Mouse (Mus musculus): ENCODE results near the gene Slamf6. TPM values are rescaled to one million over a fixed set of nuclear protein-coding genes. Genes with fewer than 3 reads are reported as not detected.

Gene Slamf6
- polyA plus RNA-seq, 1 experiment from 2014 or later: 0.17 TPM

DNA sequence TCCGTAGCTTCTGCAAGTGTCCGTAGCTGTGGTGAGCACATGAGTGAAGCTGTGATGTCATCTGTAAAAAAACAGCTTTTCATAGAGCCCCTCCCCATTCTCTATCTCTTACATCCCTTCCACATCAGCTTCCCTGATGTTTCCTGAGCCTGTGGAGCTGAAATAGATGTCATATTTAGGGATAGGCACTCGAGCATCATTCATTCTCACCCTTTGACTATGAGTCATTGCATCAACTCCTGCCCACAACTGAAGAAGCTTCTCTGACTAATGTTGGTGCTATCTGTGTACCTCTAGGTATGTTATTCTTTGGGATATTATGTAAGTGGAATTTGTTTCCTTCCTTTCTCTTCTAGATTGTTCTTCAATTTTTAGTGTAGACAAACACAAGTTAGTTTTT, 7.6 kb downstream of the Slamf6 start:
- Histone ChIP-seq H3K27ac (no peak overlapping the region), H3K4me2 (no peak overlapping the region), H3K36me3 (no peaks in the 10 kb centered on the region), H3K9ac (no peak overlapping the region), H3K4me3 (no peak overlapping the region), H3K9me3 (replicated peaks) (no peaks in the 10 kb centered on the region), H3K4me1 (no peaks in the 10 kb centered on the region), H3K27me3 (replicated peaks) (no peaks in the 10 kb centered on the region)
- 58% methylated on average over 3 of the region's 3 CpGs for WGBS (ENCODE audit: insufficient replicate concordance)
- no peak for ATAC-seq

DNA sequence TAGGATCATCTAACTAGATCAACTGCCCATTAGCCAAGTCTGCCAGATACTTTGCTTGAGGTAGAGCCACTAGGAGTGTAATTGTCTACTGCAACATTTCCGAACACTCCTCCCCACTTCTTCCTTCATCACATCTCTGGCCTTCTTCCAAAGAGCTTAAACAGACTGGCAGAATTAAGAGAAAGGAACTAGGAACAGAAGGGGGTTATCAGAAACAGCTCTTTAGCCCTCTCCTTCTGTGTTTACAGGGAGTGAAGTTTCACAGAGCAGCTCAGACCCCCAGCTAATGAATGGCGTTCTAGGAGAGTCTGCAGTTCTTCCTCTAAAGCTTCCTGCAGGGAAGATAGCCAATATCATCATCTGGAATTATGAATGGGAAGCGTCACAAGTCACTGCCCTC, 16.5 kb downstream of the Slamf6 start:
- no peak overlapping the region for H3K4me2 ChIP-seq
- H3K27me3 ChIP-seq (replicated peaks): no peaks in the 10 kb centered on the region
- no peak overlapping the region for H3K4me3 ChIP-seq
- H3K9me3 ChIP-seq (replicated peaks): no peaks in the 10 kb centered on the region
- no peaks in the 10 kb centered on the region for H3K4me1 ChIP-seq
- ATAC-seq: no peak
- H3K9ac ChIP-seq: no peak overlapping the region
- no peak overlapping the region for H3K27ac ChIP-seq
- H3K36me3 ChIP-seq: no peaks in the 10 kb centered on the region
- 47% methylated on average over 3 of the region's 3 CpGs for WGBS (ENCODE audit: insufficient replicate concordance)

GRCm38 (mm10) chr1:171938952-171939948, 21.9 kb downstream of the Slamf6 start:
- H3K4me2 ChIP-seq: no peak overlapping the region
- H3K27ac ChIP-seq: no peak overlapping the region
- no peak overlapping the region for H3K9ac ChIP-seq
- no peak overlapping the region for H3K4me3 ChIP-seq
- no peak for ATAC-seq
- no peaks in the 10 kb centered on the region for H3K4me1 ChIP-seq
- H3K27me3 ChIP-seq (replicated peaks): no peaks in the 10 kb centered on the region
- H3K9me3 ChIP-seq (replicated peaks): no peaks in the 10 kb centered on the region
- WGBS (ENCODE audit: insufficient replicate concordance): 50% methylated on average over 14 of the region's 14 CpGs
- H3K36me3 ChIP-seq: no peaks in the 10 kb centered on the region

DNA sequence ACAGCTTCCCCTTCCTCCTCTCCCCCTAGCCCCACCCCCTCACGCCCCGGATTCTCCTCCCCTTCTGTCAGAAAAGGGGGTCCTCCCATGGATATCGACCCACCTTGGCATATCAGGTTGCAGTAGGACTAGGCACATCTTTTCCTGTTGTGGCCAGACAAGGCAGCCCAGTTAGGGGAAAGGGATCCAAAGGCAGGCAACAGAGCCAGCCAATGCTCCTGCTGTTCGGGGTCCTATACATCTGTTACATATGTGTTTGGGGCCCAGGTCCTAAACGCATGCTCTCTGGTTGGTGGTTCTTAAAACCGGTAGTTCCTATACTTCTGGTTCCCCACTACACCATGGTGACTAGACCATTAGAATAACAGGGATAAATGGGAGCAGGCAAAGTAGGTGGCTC, 23.3 kb downstream of the Slamf6 start:
- Histone ChIP-seq H3K27me3 (replicated peaks) (no peaks in the 10 kb centered on the region), H3K9ac (no peak overlapping the region), H3K36me3 (no peaks in the 10 kb centered on the region), H3K9me3 (replicated peaks) (no peaks in the 10 kb centered on the region), H3K4me1 (no peaks in the 10 kb centered on the region), H3K4me2 (no peak overlapping the region), H3K4me3 (no peak overlapping the region), H3K27ac (no peak overlapping the region)
- 71% methylated on average over 6 of the region's 6 CpGs for WGBS (ENCODE audit: insufficient replicate concordance)
- no peak for ATAC-seq

DNA sequence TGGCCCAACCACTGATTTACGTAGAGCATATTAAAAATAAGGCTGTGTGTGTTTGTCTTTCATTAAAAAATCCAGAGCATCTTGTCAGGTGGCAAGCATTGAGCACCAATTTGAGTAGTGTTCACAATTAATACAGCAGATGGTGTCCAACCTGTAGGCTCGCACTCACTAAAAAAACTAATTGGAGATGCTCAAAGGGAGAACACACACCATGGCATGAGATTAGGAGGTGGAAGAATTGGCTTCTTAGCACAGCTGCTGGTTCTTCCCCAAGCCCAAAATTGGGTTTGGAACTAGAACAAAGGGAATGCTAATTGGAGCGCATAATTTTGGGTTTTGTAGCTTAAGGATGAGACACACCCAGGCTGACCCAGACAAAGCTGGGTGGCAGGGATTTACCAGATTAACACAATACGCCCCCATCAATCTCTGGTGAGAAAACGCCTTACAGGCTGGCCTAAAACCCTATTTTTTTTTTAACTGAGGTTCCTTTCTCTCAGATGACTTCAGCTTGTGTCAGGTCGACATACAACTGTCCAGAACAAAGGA, 29.2 kb downstream of the Slamf6 start:
- no peaks in the 10 kb centered on the region for H3K27me3 ChIP-seq (replicated peaks)
- WGBS (ENCODE audit: insufficient replicate concordance): 64% methylated on average over 6 of the region's 6 CpGs
- H3K4me2 ChIP-seq: no peak overlapping the region
- H3K9me3 ChIP-seq (replicated peaks): no peaks in the 10 kb centered on the region
- H3K9ac ChIP-seq: no peak overlapping the region
- H3K36me3 ChIP-seq: no peaks in the 10 kb centered on the region
- no peak overlapping the region for H3K27ac ChIP-seq
- H3K4me1 ChIP-seq: no peaks in the 10 kb centered on the region
- H3K4me3 ChIP-seq: no peak overlapping the region
- no peak for ATAC-seq

- H3K4me1 ChIP-seq: no peaks in the 10 kb centered on the region
- ATAC-seq: no peak
- H3K4me3 ChIP-seq: no peak overlapping the region
- 67% methylated on average over 11 of the region's 11 CpGs for WGBS (ENCODE audit: insufficient replicate concordance)
- H3K27ac ChIP-seq: no peak overlapping the region
- no peak overlapping the region for H3K9ac ChIP-seq
- no peaks in the 10 kb centered on the region for H3K27me3 ChIP-seq (replicated peaks)
- no peaks in the 10 kb centered on the region for H3K9me3 ChIP-seq (replicated peaks)
- H3K36me3 ChIP-seq: no peaks in the 10 kb centered on the region
- no peak overlapping the region for H3K4me2 ChIP-seq
Measured at GRCm38 (mm10) chr1:171948161-171948945, 31.0 kb downstream of the Slamf6 start.

DNA sequence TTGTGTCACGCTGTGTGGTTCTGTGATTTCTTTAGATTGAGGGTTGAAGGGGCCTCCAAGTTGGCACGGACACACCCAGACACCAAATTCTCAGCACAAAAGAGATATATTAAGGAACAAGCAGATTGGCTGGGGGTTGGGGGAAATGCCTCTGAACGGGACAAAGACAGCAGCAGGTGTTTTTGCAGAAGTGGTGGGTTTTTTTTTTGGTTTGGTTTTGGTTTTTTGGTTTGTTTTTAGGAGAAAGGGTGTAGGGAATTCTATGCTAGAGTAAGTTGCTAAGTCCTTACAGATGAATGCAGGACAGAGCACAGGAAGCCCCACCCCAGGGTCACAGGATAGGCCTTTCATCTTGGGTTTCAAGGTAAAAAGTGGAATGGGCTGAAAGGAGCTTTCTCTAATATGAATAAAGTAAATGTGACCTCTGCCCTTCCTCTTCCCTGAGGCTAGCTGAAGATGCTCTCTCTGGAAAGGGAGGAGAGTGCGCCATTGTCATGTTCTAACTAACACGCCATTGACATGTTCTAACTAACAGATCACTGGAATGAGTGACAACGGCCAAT, 31.7 kb downstream of the Slamf6 start:
- Histone ChIP-seq H3K9ac (no peak overlapping the region), H3K4me1 (no peaks in the 10 kb centered on the region), H3K27ac (no peak overlapping the region), H3K27me3 (replicated peaks) (no peaks in the 10 kb centered on the region), H3K36me3 (no peaks in the 10 kb centered on the region), H3K4me2 (no peak overlapping the region), H3K4me3 (no peak overlapping the region), H3K9me3 (replicated peaks) (no peaks in the 10 kb centered on the region)
- 61% methylated on average over 6 of the region's 6 CpGs for WGBS (ENCODE audit: insufficient replicate concordance)
- no peak for ATAC-seq

- ATAC-seq: no peak
Measured at GRCm38 (mm10) chr1:171955071-171955470, 37.8 kb downstream of the Slamf6 start.

GRCm38 (mm10) chr1:171957411-171957810, 40.1 kb downstream of the Slamf6 start:
- no peak overlapping the region for H3K4me3 ChIP-seq
- no peak for ATAC-seq
- no peaks in the 10 kb centered on the region for H3K36me3 ChIP-seq
- no peaks in the 10 kb centered on the region for H3K4me1 ChIP-seq
- H3K9ac ChIP-seq: no peak overlapping the region
- WGBS (ENCODE audit: insufficient replicate concordance): 57% methylated on average over 2 of the region's 2 CpGs
- no peak overlapping the region for H3K27ac ChIP-seq
- H3K27me3 ChIP-seq (replicated peaks): no peaks in the 10 kb centered on the region
- no peaks in the 10 kb centered on the region for H3K9me3 ChIP-seq (replicated peaks)
- no peak overlapping the region for H3K4me2 ChIP-seq

More at GRCm38 (mm10) chr1:171955071-171955470, 37.8 kb downstream of the Slamf6 start:
- H3K9me3 ChIP-seq (replicated peaks): no peaks in the 10 kb centered on the region
- no peaks in the 10 kb centered on the region for H3K4me1 ChIP-seq
- H3K4me2 ChIP-seq: no peak overlapping the region
- no peaks in the 10 kb centered on the region for H3K36me3 ChIP-seq
- WGBS (ENCODE audit: insufficient replicate concordance): 44% methylated on average over 6 of the region's 6 CpGs
- no peak overlapping the region for H3K9ac ChIP-seq
- H3K27me3 ChIP-seq (replicated peaks): no peaks in the 10 kb centered on the region
- H3K27ac ChIP-seq: no peak overlapping the region
- no peak overlapping the region for H3K4me3 ChIP-seq

DNA sequence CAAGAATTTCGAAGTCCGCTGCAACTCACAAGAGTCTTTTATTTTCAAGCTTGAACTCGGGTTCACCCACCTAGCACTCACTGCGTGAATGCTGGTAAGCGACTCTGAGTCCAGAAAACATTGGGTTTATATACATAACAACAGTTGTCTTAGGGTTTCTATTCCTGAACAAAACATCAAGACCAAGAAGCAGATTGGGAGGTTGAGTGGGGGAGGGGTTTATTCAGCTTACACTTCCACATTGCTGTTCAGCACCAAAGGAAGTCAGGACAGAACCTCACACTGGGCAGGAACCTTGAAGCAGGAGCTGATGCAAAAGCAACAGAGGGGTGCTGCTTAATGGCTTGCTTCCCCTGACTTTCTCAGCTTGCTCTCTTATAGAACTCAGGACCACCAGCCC, 43.4 kb downstream of the Slamf6 start:
- H3K9ac ChIP-seq: no peak overlapping the region
- H3K4me2 ChIP-seq: no peak overlapping the region
- no peak overlapping the region for H3K4me3 ChIP-seq
- no peaks in the 10 kb centered on the region for H3K4me1 ChIP-seq
- no peaks in the 10 kb centered on the region for H3K9me3 ChIP-seq (replicated peaks)
- WGBS (ENCODE audit: insufficient replicate concordance): 71% methylated on average over 5 of the region's 5 CpGs
- H3K27ac ChIP-seq: no peak overlapping the region
- H3K36me3 ChIP-seq: no peaks in the 10 kb centered on the region
- no peaks in the 10 kb centered on the region for H3K27me3 ChIP-seq (replicated peaks)
- no peak for ATAC-seq

GRCm38 (mm10) chr1:171961704-171962103, 44.4 kb downstream of the Slamf6 start:
- no peak overlapping the region for H3K4me2 ChIP-seq
- H3K27ac ChIP-seq: no peak overlapping the region
- H3K4me1 ChIP-seq: no peaks in the 10 kb centered on the region
- H3K4me3 ChIP-seq: no peak overlapping the region
- H3K36me3 ChIP-seq: no peaks in the 10 kb centered on the region
- no peaks in the 10 kb centered on the region for H3K27me3 ChIP-seq (replicated peaks)
- no peaks in the 10 kb centered on the region for H3K9me3 ChIP-seq (replicated peaks)
- ATAC-seq: no peak
- WGBS (ENCODE audit: insufficient replicate concordance): 73% methylated on average over 6 of the region's 6 CpGs
- H3K9ac ChIP-seq: no peak overlapping the region

DNA sequence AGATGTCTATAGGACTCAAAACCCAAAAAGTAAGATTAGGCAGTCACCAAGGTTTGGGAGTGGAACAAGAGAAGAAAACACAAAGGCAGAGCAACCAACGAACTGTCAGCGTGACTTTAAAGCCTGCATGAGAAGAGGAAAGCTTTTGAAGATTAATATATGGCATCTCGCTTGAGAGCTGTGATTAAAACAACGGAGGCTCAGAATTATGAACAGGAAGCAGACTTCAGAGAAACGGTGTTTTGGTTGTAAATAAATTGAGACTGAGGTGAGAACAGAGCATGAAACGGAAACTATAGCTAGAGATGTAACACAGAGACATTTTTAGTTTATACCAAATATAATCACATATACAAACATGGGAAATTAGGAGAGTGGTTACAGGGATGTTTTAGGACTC, 46.3 kb downstream of the Slamf6 start:
- Histone ChIP-seq H3K27ac (no peak overlapping the region), H3K27me3 (replicated peaks) (no peaks in the 10 kb centered on the region), H3K9ac (no peak overlapping the region), H3K4me3 (no peak overlapping the region), H3K4me2 (no peak overlapping the region), H3K4me1 (no peaks in the 10 kb centered on the region), H3K36me3 (no peaks in the 10 kb centered on the region), H3K9me3 (replicated peaks) (no peaks in the 10 kb centered on the region)
- no peak for ATAC-seq
- 65% methylated on average over 6 of the region's 6 CpGs for WGBS (ENCODE audit: insufficient replicate concordance)
